Mouse (Mus musculus): ENCODE measurements around the gene Wdr47. TPM values are rescaled to one million over a fixed set of nuclear protein-coding genes. Genes with fewer than 3 reads are reported as not detected.
"Not testable (repeated sequence)": the region's sequence is repeated elsewhere in the genome, so short reads cannot be mapped to it uniquely, and the experiment has no call there.

Gene Wdr47
- 1 to 10 TPM; 3.3 to 5.8 TPM for total RNA-seq (2021)
- long read RNA-seq, experiment 1, full-length matches to known transcripts = 2 of 4 reads
- long read RNA-seq, experiment 1, partial matches to known transcripts = 1 of 4 reads
- long read RNA-seq, experiment 1, other reads (novel, unspliced or antisense) = 1 of 4 reads
- long read RNA-seq, experiment 2, full-length matches to known transcripts = 2 of 6 reads
- long read RNA-seq, experiment 2, partial matches to known transcripts = 1 of 6 reads
- long read RNA-seq, experiment 2, other reads (novel, unspliced or antisense) = 3 of 6 reads

- peak; percentile 96 for DNase-seq
- intact Hi-C loops (cut with DNase I; ENCODE audit: low total_unique reads) = no loop called here
Observed at GRCm38 (mm10) chr3:108590786-108591529, at the start of gene Wdr47. TSS of gene Wdr47 (plus strand) at chr3:108591279.

DNA sequence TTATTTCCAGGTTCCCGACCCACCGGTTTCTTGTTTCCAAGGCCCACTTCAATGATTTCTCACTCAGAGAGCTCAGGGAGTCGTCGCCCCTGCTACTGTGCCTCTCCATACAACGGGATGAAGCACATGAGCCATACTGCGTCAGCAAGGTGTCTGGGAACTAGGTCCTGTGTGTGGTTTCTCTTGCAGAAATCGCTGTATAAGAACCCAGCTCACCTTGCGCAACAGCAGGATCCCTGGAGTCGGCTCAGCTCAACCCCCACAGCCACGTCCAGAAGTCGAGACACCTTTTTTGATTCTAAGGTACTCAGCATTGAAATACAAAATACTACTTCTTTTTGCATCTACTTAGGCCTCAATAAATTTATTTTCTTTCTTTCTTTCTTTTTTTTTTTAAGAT is 48.8 kb upstream of the Wdr47 start:
- no peak for DNase-seq
- intact Hi-C loops (cut with DNase I; ENCODE audit: low total_unique reads) = no loop called here

DNA sequence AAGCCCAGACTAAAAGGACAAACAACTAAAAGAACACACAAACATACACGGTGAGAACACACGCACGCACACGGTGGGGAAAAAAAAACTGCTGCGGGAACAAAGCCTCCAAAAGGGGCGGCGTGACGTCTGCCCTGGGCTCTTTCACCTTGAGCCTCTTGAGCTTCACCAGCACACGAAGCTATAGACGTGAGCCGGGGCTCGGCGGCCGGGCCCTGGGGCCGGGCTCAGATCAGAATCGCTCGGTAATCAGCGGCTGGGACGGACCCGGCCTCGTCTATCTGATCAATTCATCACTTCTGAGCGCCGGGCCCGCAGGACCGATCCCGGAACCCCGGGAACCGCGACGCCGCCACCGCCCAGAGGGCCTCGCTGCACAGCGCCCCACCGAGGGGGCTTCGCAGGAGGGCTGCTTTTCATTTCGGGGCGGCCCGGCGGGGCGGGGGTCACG is 36.9 kb upstream of the Wdr47 start:
- DNase-seq = no peak
- intact Hi-C loops (cut with DNase I; ENCODE audit: low total_unique reads) = no loop called here

- peak; percentile 91 for DNase-seq
- intact Hi-C loops (cut with DNase I; ENCODE audit: low total_unique reads) = no loop called here
Observed at GRCm38 (mm10) chr3:108554587-108555312, 36.3 kb upstream of the Wdr47 start.

DNA sequence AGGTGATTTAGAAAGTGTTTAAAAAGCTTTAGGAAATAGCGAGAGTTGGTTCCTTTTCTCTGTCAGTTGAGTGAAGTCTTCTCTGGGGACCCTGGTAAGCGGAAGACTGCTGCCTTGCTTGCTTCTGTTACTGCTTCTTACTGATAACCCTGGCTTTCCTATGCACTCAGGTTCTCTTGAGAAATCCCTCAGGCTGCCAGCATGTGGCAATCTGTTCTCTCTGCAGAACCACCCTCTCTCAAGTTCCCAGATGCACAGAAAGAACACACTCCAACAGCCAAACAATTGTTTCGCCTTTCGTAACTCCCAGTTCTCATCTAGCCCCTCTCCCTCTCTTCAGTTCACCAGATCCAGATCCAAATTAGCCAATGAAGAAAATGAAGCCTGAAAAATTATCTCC is 33.2 kb upstream of the Wdr47 start:
- intact Hi-C loops (cut with DNase I; ENCODE audit: low total_unique reads) = no loop called here
- no peak for DNase-seq

- intact Hi-C loops (cut with DNase I; ENCODE audit: low total_unique reads) = loop anchor here (5.0 kb wide), 2 partner anchors 95 to 160 kb away; no protein-coding TSS in a partner anchor
- DNase-seq = peak; percentile 96
Observed at GRCm38 (mm10) chr3:108562133-108562730, 28.8 kb upstream of the Wdr47 start, which contains the start of gene Tmem167b. TSS of gene Tmem167b (minus strand) at chr3:108562466.

DNA sequence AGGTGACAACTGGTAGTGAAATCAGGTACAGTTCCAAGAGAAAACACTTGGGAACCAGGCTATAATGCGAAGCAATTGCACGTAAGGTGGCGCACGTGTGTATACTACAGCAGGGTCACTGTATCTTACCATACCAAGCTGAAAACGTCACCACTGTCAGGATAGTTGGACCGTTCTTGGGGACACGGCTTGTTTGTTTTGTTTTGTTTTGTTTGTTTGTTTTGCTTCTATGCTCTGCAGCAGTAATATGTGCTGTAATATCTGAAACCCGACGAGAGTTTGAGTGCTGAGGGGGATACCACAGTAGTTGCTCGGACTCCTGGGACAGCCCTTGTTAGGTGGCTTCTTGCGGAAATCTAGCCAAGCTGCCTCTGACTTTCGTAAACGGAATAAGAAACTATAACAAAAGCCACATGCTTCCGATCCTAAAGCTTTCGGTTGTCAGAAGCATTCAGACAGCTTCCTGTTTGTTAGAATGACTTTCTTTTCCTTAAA is 28.3 kb upstream of the Wdr47 start:
- DNase-seq = no peak
- intact Hi-C loops (cut with DNase I; ENCODE audit: low total_unique reads) = loop anchor here (5.0 kb wide), 2 partner anchors 96 to 161 kb away; no protein-coding TSS in a partner anchor

DNA sequence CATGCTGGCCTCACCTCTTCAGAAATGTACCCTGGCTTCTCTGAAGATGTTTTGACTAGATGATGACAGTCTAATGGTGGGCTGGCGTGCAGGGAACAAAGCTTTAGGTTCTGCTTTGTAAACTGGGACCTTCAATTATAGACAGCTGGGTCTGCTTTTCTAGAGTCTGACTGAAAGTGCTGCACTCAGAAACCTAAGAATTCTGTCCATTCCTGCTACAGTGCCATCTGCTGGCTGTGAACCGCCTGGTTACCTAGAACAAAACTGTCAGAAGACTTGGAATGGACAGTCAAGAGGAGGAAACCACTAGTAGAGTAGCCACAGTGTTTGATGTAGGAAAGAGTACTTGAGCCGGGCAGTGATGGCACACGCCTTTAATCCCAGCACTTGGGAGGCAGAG is 27.8 kb upstream of the Wdr47 start:
- peak; percentile 73 for DNase-seq
- intact Hi-C loops (cut with DNase I; ENCODE audit: low total_unique reads) = loop anchor here (5.0 kb wide), 2 partner anchors 96 to 161 kb away; no protein-coding TSS in a partner anchor

DNA sequence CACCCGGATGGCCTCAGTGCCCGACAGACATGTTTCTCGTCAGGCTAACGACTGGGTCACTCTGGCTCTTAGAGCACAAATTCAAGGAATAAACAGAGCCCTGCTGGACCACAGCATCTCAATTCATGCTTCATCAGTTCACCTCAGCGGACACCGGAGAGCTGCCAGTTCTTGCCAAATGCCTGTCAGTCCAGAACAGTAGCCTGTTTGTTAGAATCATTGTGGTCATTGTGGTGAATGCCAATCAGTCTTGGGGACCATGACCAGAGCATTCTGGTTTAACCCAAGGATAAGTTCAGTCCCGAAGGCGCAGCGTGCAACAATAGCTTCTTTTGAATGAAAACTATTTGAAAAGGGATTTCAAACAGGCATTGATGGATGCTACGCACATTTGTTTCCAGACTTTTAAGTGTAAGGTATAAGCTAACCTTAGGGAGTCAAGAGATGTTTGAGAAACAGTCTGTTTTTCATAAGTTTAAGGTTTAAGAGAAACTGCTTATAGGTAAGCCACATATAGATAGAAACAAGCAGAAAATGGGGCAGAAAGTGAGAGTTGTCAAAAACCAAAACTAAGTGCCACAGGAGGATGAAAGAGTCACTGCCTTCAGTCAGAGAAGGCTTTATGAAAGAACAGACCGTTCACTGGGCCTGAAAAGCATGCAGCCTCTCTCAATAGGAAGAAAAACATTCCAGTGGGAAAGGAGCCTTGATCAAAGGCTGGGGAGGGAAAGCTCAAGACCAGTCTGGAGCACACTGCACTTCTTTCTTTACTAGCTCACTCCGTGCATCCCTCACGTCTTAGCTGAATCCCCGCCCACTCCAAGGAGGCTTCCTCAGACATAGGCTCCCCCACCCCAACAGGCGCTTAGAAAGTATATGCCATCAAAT is 22.8 kb upstream of the Wdr47 start:
- DNase-seq = no peak
- intact Hi-C loops (cut with DNase I; ENCODE audit: low total_unique reads) = no loop called here

- DNase-seq; intact Hi-C loops (cut with DNase I; ENCODE audit: low total_unique reads): not testable (repeated sequence)
Observed at GRCm38 (mm10) chr3:108569636-108570035, 21.4 kb upstream of the Wdr47 start.

GRCm38 (mm10) chr3:108570813-108571212 is 20.3 kb upstream of the Wdr47 start:
- no peak for DNase-seq
- intact Hi-C loops (cut with DNase I; ENCODE audit: low total_unique reads) = no loop called here

DNA sequence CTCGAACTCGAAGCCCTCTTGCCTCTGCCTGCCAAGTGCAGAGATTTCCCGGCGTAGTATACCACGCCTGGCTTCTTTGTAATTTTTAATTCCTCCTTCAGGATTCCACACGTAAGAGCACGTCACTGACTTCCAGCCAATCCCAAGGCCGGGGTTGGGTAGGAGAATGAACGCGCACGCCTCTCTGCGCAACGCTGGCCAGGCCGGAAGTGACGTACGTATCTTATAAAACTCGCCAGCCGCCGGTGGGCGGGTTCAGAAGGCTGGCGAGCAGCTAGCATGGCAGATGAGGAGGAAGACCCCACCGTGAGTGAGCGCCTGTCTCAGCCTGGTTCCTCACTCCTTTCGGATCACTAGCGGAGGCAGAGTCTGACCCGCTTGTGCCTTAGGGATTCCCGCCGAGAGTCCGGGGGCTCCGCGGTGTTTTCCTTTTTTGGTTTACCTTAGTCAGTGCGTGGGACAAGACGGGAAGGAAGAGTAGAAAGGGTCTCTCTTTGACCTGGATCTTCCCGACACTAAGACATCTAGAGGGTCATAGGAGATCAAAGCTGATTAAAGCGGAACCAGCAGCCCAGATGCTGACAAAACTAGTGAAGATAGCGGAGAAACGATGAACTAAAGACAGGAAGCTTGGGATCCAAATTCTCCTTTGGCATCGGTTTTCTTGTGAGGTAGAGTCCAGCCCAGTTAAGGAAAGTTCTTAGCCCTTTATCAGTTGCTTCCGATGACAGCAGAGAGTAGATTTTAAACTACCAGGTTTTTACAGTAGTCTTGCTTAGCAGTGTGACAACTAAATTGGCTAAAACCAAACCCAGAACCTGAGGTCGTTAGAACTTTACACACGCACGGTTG is 19.4 kb upstream of the Wdr47 start, which contains the start of gene Taf13:
Gene Taf13 (plus strand): TSS at position 256 of the 852 bp plus-strand sequence.
- intact Hi-C loops (cut with DNase I; ENCODE audit: low total_unique reads) = no loop called here
- DNase-seq = peak; percentile 95

- intact Hi-C loops (cut with DNase I; ENCODE audit: low total_unique reads) = no loop called here
- no peak for DNase-seq
Observed at GRCm38 (mm10) chr3:108572309-108573010, 18.6 kb upstream of the Wdr47 start.

DNA sequence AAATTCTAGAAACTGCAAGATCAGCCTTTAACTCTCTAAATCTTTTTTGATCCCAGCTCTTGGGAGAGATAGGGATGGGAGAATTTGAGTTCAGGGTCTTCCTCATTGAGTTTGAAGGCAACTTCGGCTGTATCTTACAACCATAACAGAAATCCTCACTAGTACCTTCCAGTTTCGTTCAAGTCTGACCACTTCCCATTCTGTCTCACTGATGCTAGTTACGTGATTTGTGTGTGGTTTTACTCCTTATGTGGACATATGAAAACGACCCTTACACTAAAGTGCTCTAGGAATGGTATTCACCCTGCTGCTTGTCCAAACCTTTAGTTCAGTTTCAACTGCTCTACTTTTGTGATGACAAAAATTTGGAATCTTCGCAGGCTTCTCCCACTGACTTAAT is 17.1 kb upstream of the Wdr47 start:
- DNase-seq = no peak
- intact Hi-C loops (cut with DNase I; ENCODE audit: low total_unique reads) = no loop called here

GRCm38 (mm10) chr3:108584580-108584979 is 6.5 kb upstream of the Wdr47 start:
- intact Hi-C loops (cut with DNase I; ENCODE audit: low total_unique reads) = no loop called here
- DNase-seq = no peak

DNA sequence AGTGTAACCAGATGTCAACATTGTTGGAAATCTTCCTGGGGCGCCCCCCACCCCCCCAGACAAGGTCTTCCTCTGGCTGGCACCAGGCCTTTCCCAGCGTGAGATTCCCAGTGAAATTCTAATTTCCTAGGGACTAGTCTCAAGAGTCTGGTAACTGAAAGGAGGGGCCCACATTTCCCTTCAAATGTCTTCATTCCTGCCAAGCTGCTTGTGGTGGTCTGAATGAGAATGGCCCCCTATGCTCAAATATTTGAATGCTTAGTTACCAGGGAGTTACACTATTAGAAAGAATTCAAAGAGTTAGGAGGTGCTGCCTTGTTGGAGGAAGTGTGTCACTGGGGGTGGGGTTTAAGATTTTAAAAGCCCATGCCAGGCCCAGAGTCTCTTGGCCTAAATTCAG is 2.6 kb upstream of the Wdr47 start:
- no peak for DNase-seq
- intact Hi-C loops (cut with DNase I; ENCODE audit: low total_unique reads) = no loop called here

Data from gastrocnemius, postnatal 14 days (tissue).